Mouse (Mus musculus) liver, embryonic 12.5 days (tissue): ENCODE results near the gene Cdh1. TPM values are rescaled to one million over a fixed set of nuclear protein-coding genes. Genes with fewer than 3 reads are reported as not detected.

Source experiments
- ATAC-seq: fragments of 200-750 bp; cut with Nextera tagmentation; 2 replicates; pipeline ENCODE4 v1.8.0; 2017; ENCODE audit warnings: moderate number of reproducible peaks, mild to moderate bottlenecking, moderate library complexity
- H3K27ac ChIP-seq: fragments of 300-500 bp; sonication (generic); 2 replicates; pipeline ENCODE4 v1.5.1; 2016; ENCODE audit warnings: mild to moderate bottlenecking
- H3K27me3 ChIP-seq: fragments of 300-500 bp; sonication (generic); replicated peaks from 2 replicates; pipeline ENCODE4 v1.6.1; 2016; ENCODE audit warnings: mild to moderate bottlenecking, moderate library complexity
- H3K36me3 ChIP-seq: fragments of 300-500 bp; sonication (generic); 2 replicates; pipeline ENCODE4 v1.6.1; 2016; ENCODE audit warnings: mild to moderate bottlenecking, moderate library complexity
- H3K4me1 ChIP-seq: fragments of 300-500 bp; sonication (generic); 2 replicates; pipeline ENCODE4 v1.6.1; 2016
- H3K4me2 ChIP-seq: fragments of 300-500 bp; sonication (generic); 2 replicates; pipeline ENCODE4 v1.6.1; 2016; ENCODE audit warnings: mild to moderate bottlenecking, moderate library complexity
- H3K4me3 ChIP-seq: fragments of 300-500 bp; sonication (generic); 2 replicates; pipeline ENCODE4 v1.5.1; 2016; ENCODE audit warnings: mild to moderate bottlenecking, moderate library complexity
- H3K9ac ChIP-seq: fragments of 300-500 bp; sonication (generic); 2 replicates; pipeline ENCODE4 v1.6.1; 2016; ENCODE audit warnings: mild to moderate bottlenecking, moderate library complexity
- H3K9me3 ChIP-seq: fragments of 300-500 bp; sonication (generic); replicated peaks from 2 replicates; pipeline ENCODE4 v1.6.1; 2016; ENCODE audit warnings: mild to moderate bottlenecking, moderate library complexity
- WGBS: fragments of 180-500 bp; shearing (Covaris S2); methylation state at CpG from one replicate; pipeline ENCODE4 v1.1.7; 2016; ENCODE audit not compliant: insufficient replicate concordance; 5-methylcytosine and 5-hydroxymethylcytosine counted together
- polyA plus RNA-seq: library from polyadenylated mRNA; unstranded; fragments of >200 nt; fragmentation: Nextera tagmentation; extraction: Ambion mirVana; gene quantifications from 2 replicates; pipeline ENCODE4 v1.2.1, GENCODE M21; 2016

Cdh1 gene
- polyA plus RNA-seq, 1 experiment from 2014 or later: 11.4 TPM

- no peak for ATAC-seq
- H3K9ac ChIP-seq: no peak overlapping the region
- 61% methylated on average over 4 of the region's 4 CpGs for WGBS
- H3K27ac ChIP-seq: no peak overlapping the region
- H3K4me1 ChIP-seq: no peaks in the 10 kb centered on the region
- H3K4me2 ChIP-seq: no peak overlapping the region
- no peaks in the 10 kb centered on the region for H3K27me3 ChIP-seq
- no peak overlapping the region for H3K4me3 ChIP-seq
- no peaks in the 10 kb centered on the region for H3K9me3 ChIP-seq
- peaks cover 7% of the 10 kb centered on the region; the same call in 1 of the 2 replicates for H3K36me3 ChIP-seq
Measured at GRCm38 (mm10) chr8:106714297-106714696, 111.1 kb downstream of the Cdh1 start.

DNA sequence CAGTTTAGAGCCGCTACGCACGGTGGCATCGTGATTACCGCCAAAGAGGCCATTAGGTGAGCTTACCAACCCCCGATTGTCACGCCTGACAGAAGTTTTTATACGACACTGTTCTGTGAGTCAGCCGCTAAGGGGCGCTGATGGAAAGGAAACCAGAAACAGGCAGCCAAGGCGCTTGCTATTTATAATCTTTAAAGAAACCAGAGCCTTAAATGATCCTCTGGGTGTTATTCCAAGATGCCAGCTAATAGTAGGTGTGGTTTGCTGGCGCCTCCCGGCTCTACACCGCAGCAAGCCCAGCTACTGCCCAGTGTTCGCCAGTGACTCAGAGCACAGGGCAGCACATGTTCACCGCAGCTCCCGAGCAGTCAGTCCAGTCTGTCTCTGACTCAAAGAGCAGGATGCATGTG is 114.9 kb downstream of the Cdh1 start:
- no peaks in the 10 kb centered on the region for H3K27me3 ChIP-seq
- H3K36me3 ChIP-seq: peaks cover 29% of the 10 kb centered on the region
- no peak overlapping the region for H3K9ac ChIP-seq
- no peaks in the 10 kb centered on the region for H3K4me1 ChIP-seq
- H3K4me2 ChIP-seq: no peak overlapping the region
- ATAC-seq: no peak
- H3K27ac ChIP-seq: no peak overlapping the region
- H3K9me3 ChIP-seq: no peaks in the 10 kb centered on the region
- 39% methylated on average over 17 of the region's 17 CpGs for WGBS
- no peak overlapping the region for H3K4me3 ChIP-seq

Other genes starting within 250 kb of the Cdh1 start
- gene Zfp90, start 188.0 kb upstream of the Cdh1 start, polyA plus RNA-seq: 3.5 and 3.8 TPM in 2 replicates
- gene 6030452D12Rik, start 102.8 kb upstream of the Cdh1 start, polyA plus RNA-seq: not detected in 2 replicates
- 6.8 and 6.9 TPM in 2 replicates for gene Cdh3, start 92.5 kb upstream of the Cdh1 start, polyA plus RNA-seq
- gene Gm10073, start 29.9 kb upstream of the Cdh1 start, polyA plus RNA-seq: 4.0 and 7.1 TPM in 2 replicates
- gene Tango6, start 79.7 kb downstream of the Cdh1 start, polyA plus RNA-seq: 6.0 and 6.4 TPM in 2 replicates